Mouse (Mus musculus) G1E (cell line): ENCODE measurements around the gene Blm. TPM values are rescaled to one million over a fixed set of nuclear protein-coding genes. Genes with fewer than 3 reads are reported as not detected.

ENCODE experiments used
- ATAC-seq: 2 replicates; pipeline ENCODE4 v1.8.0; 2016; ENCODE audit warnings: mild to moderate bottlenecking; ENCODE audit not compliant: insufficient number of reproducible peaks, poor library complexity, low FRiP score, severe bottlenecking; ENCODE audit errors: extremely low read depth
- DNase-seq: peaks from one replicate; pipeline ENCODE4 v3.0.0; 2012; ENCODE audit warnings: low spot score
- H3K27me3 ChIP-seq: 2 replicates; pipeline ENCODE4 v1.6.1; 2012; ENCODE audit warnings: mild to moderate bottlenecking, low read length, inconsistent platforms; ENCODE audit not compliant: insufficient read depth
- H3K36me3 ChIP-seq: replicated peaks from 2 replicates; pipeline ENCODE3; 2012; ENCODE audit warnings: mild to moderate bottlenecking, inconsistent platforms
- H3K4me1 ChIP-seq: 2 replicates; pipeline ENCODE4 v1.6.1; 2012; ENCODE audit warnings: low read depth, low read length, inconsistent platforms, mixed read lengths; ENCODE audit not compliant: insufficient read depth
- H3K4me3 ChIP-seq: 2 replicates; pipeline ENCODE4 v1.5.1; 2012; ENCODE audit warnings: low read depth, mild to moderate bottlenecking, inconsistent platforms, low read length, moderate library complexity, mixed read lengths
- H3K9me3 ChIP-seq: replicated peaks from 2 replicates; pipeline ENCODE4 v1.6.1; 2012; ENCODE audit warnings: inconsistent platforms
- CTCF ChIP-seq: IDR thresholded peaks from 2 replicates; pipeline ENCODE4 v1.5.1; 2012; ENCODE audit warnings: low read depth, low read length, inconsistent platforms, mixed read lengths
- GATA1 ChIP-seq: IDR thresholded peaks from 2 replicates; pipeline ENCODE4 v1.6.1; 2012; ENCODE audit warnings: borderline replicate concordance, low read length, inconsistent platforms, mixed read lengths
- GATA2 ChIP-seq: IDR thresholded peaks from 2 replicates; pipeline ENCODE4 v1.6.1; 2012; ENCODE audit warnings: low read depth, low read length, inconsistent platforms, borderline replicate concordance
- POLR2AphosphoS5 ChIP-seq: IDR thresholded peaks from 2 replicates; pipeline ENCODE4 v1.6.1; 2012; ENCODE audit warnings: low read depth, low read length, inconsistent platforms; ENCODE audit not compliant: insufficient replicate concordance
- TAL1 ChIP-seq: conservative IDR thresholded peaks from 2 replicates; pipeline ENCODE4 v1.6.1; 2012; ENCODE audit warnings: low read depth, low read length, inconsistent platforms, mixed read lengths
- polyA plus RNA-seq: library from polyadenylated mRNA; stranded (reverse); fragments of >175 nt; gene quantifications from 2 replicates; pipeline ENCODE4 v1.2.3, GENCODE M21; 2012
- total RNA-seq, 2 experiments: library from RNA; stranded (forward) in 1 of 2; stranded (reverse) in 1 of 2; fragments of 200-1000 nt in 1 of 2; fragments of >200 nt in 1 of 2; fragmentation: Nextera tagmentation in 1 of 2; gene quantifications; 2 replicates each; pipeline ENCODE4 v1.2.3; 2014 to 2017

Blm gene
- total and polyA plus RNA-seq, 3 experiments = 89.2 to 198 (median 96.9) TPM

- peaks cover 26% of the 10 kb centered on the region for H3K27me3 ChIP-seq
- DNase-seq = no peak
- peaks cover 23% of the 10 kb centered on the region for H3K4me1 ChIP-seq
Measured at GRCm38 (mm10) chr7:80439789-80440488, 95.0 kb downstream of the Blm start.

GRCm38 (mm10) chr7:80439032-80439760 lies 95.7 kb downstream of the Blm start:
- no peak for TF ChIP-seq CTCF
- no peak for TF ChIP-seq TAL1
- TF ChIP-seq POLR2AphosphoS5 = no peak
- TF ChIP-seq GATA2 = no peak
- no peak for TF ChIP-seq GATA1
- Histone ChIP-seq H3K4me1 (peaks cover 19% of the 10 kb centered on the region), H3K27me3 (peaks cover 26% of the 10 kb centered on the region), H3K4me3 (no peak overlapping the region), H3K36me3 (no peaks in the 10 kb centered on the region), H3K9me3 (no peaks in the 10 kb centered on the region)
- ATAC-seq (no peak), DNase-seq (no peak)

More at GRCm38 (mm10) chr7:80439789-80440488, 95.0 kb downstream of the Blm start:
- Histone ChIP-seq H3K4me3 (no peak overlapping the region), H3K9me3 (no peaks in the 10 kb centered on the region), H3K36me3 (no peaks in the 10 kb centered on the region)
- no peak for ATAC-seq
- TF ChIP-seq CTCF (no peak), GATA2 (no peak), TAL1 (no peak)

- Histone ChIP-seq H3K4me1 (peaks cover 15% of the 10 kb centered on the region), H3K4me3 (no peak overlapping the region), H3K36me3 (no peaks in the 10 kb centered on the region), H3K9me3 (no peaks in the 10 kb centered on the region), H3K27me3 (peaks cover 30% of the 10 kb centered on the region)
- no peak for ATAC-seq
- TF ChIP-seq GATA1 (no peak), TAL1 (no peak), CTCF (no peak), POLR2AphosphoS5 (no peak), GATA2 (no peak)
- DNase-seq = no peak
Measured at GRCm38 (mm10) chr7:80436571-80436970, 98.3 kb downstream of the Blm start.

- Histone ChIP-seq H3K27me3 (peaks cover 23% of the 10 kb centered on the region; the same call in 1 of the 2 replicates), H3K4me3 (no peak overlapping the region), H3K36me3 (no peaks in the 10 kb centered on the region), H3K4me1 (peaks cover 15% of the 10 kb centered on the region), H3K9me3 (no peaks in the 10 kb centered on the region)
- ATAC-seq (no peak), DNase-seq (no peak)
- no peak for TF ChIP-seq GATA1
- no peak for TF ChIP-seq TAL1
- TF ChIP-seq GATA2 = no peak
- TF ChIP-seq POLR2AphosphoS5 = no peak
- TF ChIP-seq CTCF = no peak
Measured at GRCm38 (mm10) chr7:80435594-80435993, 99.3 kb downstream of the Blm start.

- ATAC-seq (no peak), DNase-seq (no peak)
- H3K36me3 ChIP-seq = no peaks in the 10 kb centered on the region
- no peak overlapping the region for H3K4me3 ChIP-seq
- peaks cover 24% of the 10 kb centered on the region for H3K4me1 ChIP-seq
- TF ChIP-seq GATA1 = no peak
- TF ChIP-seq TAL1 = no peak
- no peak for TF ChIP-seq GATA2
- TF ChIP-seq CTCF = no peak
- no peak for TF ChIP-seq POLR2AphosphoS5
- peaks cover 32% of the 10 kb centered on the region; the same call in 1 of the 2 replicates for H3K27me3 ChIP-seq
- no peaks in the 10 kb centered on the region; the same call in 1 of the 2 replicates for H3K9me3 ChIP-seq
Measured at GRCm38 (mm10) chr7:80429661-80430060, 105.3 kb downstream of the Blm start.

- TF ChIP-seq GATA1 = no peak
- TF ChIP-seq TAL1 = no peak
- TF ChIP-seq GATA2 = no peak
- TF ChIP-seq POLR2AphosphoS5 = no peak
- TF ChIP-seq CTCF = no peak
- H3K36me3 ChIP-seq = no peaks in the 10 kb centered on the region
- peaks cover 18% of the 10 kb centered on the region for H3K4me1 ChIP-seq
- no peaks in the 10 kb centered on the region; the same call in 1 of the 2 replicates for H3K9me3 ChIP-seq
- no peak overlapping the region for H3K4me3 ChIP-seq
- H3K27me3 ChIP-seq = peaks cover 28% of the 10 kb centered on the region; the same call in 1 of the 2 replicates
- DNase-seq = no peak
- no peak for ATAC-seq
Measured at GRCm38 (mm10) chr7:80427730-80428129, 107.2 kb downstream of the Blm start.
